Mouse (Mus musculus) stomach, embryonic 14.5 days (tissue): ENCODE data around the gene Vamp3. TPM values are rescaled to one million over a fixed set of nuclear protein-coding genes. Genes with fewer than 3 reads are reported as not detected.

Experiments
- ATAC-seq: fragments of 200-750 bp; cut with Nextera tagmentation; 2 replicates; pipeline ENCODE4 v1.8.0; 2017; ENCODE audit warnings: low read depth, moderate TSS enrichment; ENCODE audit not compliant: insufficient number of reproducible peaks, insufficient read depth, low FRiP score
- H3K27ac ChIP-seq: fragments of 300-500 bp; sonication (generic); 2 replicates; pipeline ENCODE4 v1.5.1; 2014; ENCODE audit warnings: mild to moderate bottlenecking, low read length, moderate library complexity, mixed read lengths
- H3K27me3 ChIP-seq: fragments of 300-500 bp; sonication (generic); 2 replicates; pipeline ENCODE4 v1.6.1; 2014; ENCODE audit warnings: low read length, control low read depth, mixed read lengths; ENCODE audit not compliant: control insufficient read depth, insufficient read depth
- H3K36me3 ChIP-seq: fragments of 300-500 bp; sonication (generic); 2 replicates; pipeline ENCODE4 v1.6.1; 2014; ENCODE audit warnings: mild to moderate bottlenecking, control low read depth, low read length, moderate library complexity, mixed read lengths; ENCODE audit not compliant: control insufficient read depth, insufficient read depth
- H3K4me1 ChIP-seq: fragments of 300-500 bp; sonication (generic); 2 replicates; pipeline ENCODE4 v1.6.1; 2014; ENCODE audit warnings: low read length, control low read depth, mixed read lengths; ENCODE audit not compliant: control insufficient read depth, insufficient read depth
- H3K4me2 ChIP-seq: fragments of 300-500 bp; sonication (generic); replicated peaks from 2 replicates; pipeline ENCODE4 v1.6.1; 2014; ENCODE audit warnings: low read depth, low read length, control low read depth
- H3K4me3 ChIP-seq: fragments of 300-500 bp; sonication (generic); 2 replicates; pipeline ENCODE4 v1.5.1; 2014; ENCODE audit warnings: low read depth, low read length, control low read depth
- H3K9ac ChIP-seq: fragments of 300-500 bp; sonication (generic); replicated peaks from 2 replicates; pipeline ENCODE4 v1.6.1; 2014; ENCODE audit warnings: low read depth, mild to moderate bottlenecking, control low read depth, low read length, moderate library complexity, mixed read lengths
- H3K9me3 ChIP-seq: fragments of 300-500 bp; sonication (generic); 2 replicates; pipeline ENCODE4 v1.6.1; 2016; ENCODE audit warnings: low read depth, low read length, control low read depth; ENCODE audit not compliant: control insufficient read depth
- WGBS: fragments of 180-500 bp; shearing (Covaris S2); extraction: QIAGEN DNeasy Blood & Tissue Kit; methylation state at CpG from one replicate; pipeline ENCODE4 v1.1.7; 2014; 5-methylcytosine and 5-hydroxymethylcytosine counted together
- polyA plus RNA-seq: library from polyadenylated mRNA; unstranded; fragments of >200 nt; fragmentation: Nextera tagmentation; extraction: Ambion mirVana; gene quantifications from 2 replicates; pipeline ENCODE4 v1.2.1, GENCODE M21; 2014

Gene Vamp3
- polyA plus RNA-seq, 1 experiment from 2014 or later = 121 TPM

GRCm38 (mm10) chr4:151068751-151069150 is 11.0 kb upstream of the Vamp3 start:
- 71% methylated on average over 4 of the region's 4 CpGs for WGBS
- H3K9ac ChIP-seq = no peak overlapping the region
- H3K27ac ChIP-seq = no peak overlapping the region
- no peak for ATAC-seq
- H3K9me3 ChIP-seq = no peaks in the 10 kb centered on the region
- no peak overlapping the region for H3K4me3 ChIP-seq
- no peak overlapping the region for H3K4me2 ChIP-seq
- H3K4me1 ChIP-seq = no peaks in the 10 kb centered on the region
- H3K36me3 ChIP-seq = no peaks in the 10 kb centered on the region
- H3K27me3 ChIP-seq = no peaks in the 10 kb centered on the region

- Histone ChIP-seq H3K4me3 (no peak overlapping the region), H3K4me1 (0 out of 2 replicates have a peak, but pooled peaks cover 3% of the 10 kb centered on the region), H3K36me3 (peaks cover 3% of the 10 kb centered on the region; the same call in 1 of the 2 replicates), H3K9me3 (no peaks in the 10 kb centered on the region), H3K27ac (no peak overlapping the region), H3K9ac (no peak overlapping the region), H3K4me2 (no peak overlapping the region), H3K27me3 (no peaks in the 10 kb centered on the region)
- WGBS = 91% methylated on average over 4 of the region's 4 CpGs
- ATAC-seq = no peak
Observed at GRCm38 (mm10) chr4:151059566-151059965, 1.8 kb upstream of the Vamp3 start.

- H3K36me3 ChIP-seq = peaks cover 3% of the 10 kb centered on the region; the same call in 1 of the 2 replicates
- H3K27me3 ChIP-seq = no peaks in the 10 kb centered on the region
- no peak for ATAC-seq
- 79% methylated on average over 4 of the region's 4 CpGs for WGBS
- peak overlapping the region; percentile 89; the same call in 1 of the 2 replicates for H3K4me3 ChIP-seq
- H3K9me3 ChIP-seq = no peaks in the 10 kb centered on the region
- H3K27ac ChIP-seq = no peak overlapping the region; the same call in 1 of the 2 replicates
- H3K4me1 ChIP-seq = 0 out of 2 replicates have a peak, but pooled peaks cover 3% of the 10 kb centered on the region
- H3K4me2 ChIP-seq = peak overlapping the region; percentile 45
- H3K9ac ChIP-seq = 0 out of 2 replicates have a peak overlapping the region, but pooled peaks have one; percentile 25
Observed at GRCm38 (mm10) chr4:151058634-151059033, 871 bp upstream of the Vamp3 start.

- no peak for ATAC-seq
- Histone ChIP-seq H3K27ac (no peak overlapping the region), H3K36me3 (peaks cover 30% of the 10 kb centered on the region), H3K27me3 (no peaks in the 10 kb centered on the region), H3K4me3 (no peak overlapping the region), H3K4me2 (no peak overlapping the region), H3K9ac (no peak overlapping the region), H3K9me3 (no peaks in the 10 kb centered on the region), H3K4me1 (no peaks in the 10 kb centered on the region)
- 87% methylated on average over 1 of the region's 1 CpGs for WGBS
Observed at GRCm38 (mm10) chr4:151051162-151051561, 6.6 kb downstream of the Vamp3 start.

GRCm38 (mm10) chr4:151046524-151046923 is 11.2 kb downstream of the Vamp3 start:
- Histone ChIP-seq H3K27me3 (no peaks in the 10 kb centered on the region), H3K9me3 (no peaks in the 10 kb centered on the region), H3K4me3 (no peak overlapping the region), H3K4me2 (no peak overlapping the region), H3K36me3 (peaks cover 24% of the 10 kb centered on the region), H3K9ac (no peak overlapping the region), H3K4me1 (peaks cover 8% of the 10 kb centered on the region; the same call in 1 of the 2 replicates), H3K27ac (no peak overlapping the region)
- WGBS = 85% methylated on average over 3 of the region's 3 CpGs
- no peak for ATAC-seq

GRCm38 (mm10) chr4:151044944-151045570 is 12.7 kb downstream of the Vamp3 start:
- Histone ChIP-seq H3K9ac (no peak overlapping the region), H3K4me2 (peak overlapping the region; percentile 100), H3K27ac (no peak overlapping the region), H3K9me3 (no peaks in the 10 kb centered on the region), H3K4me3 (peak overlapping the region; percentile 53), H3K27me3 (no peaks in the 10 kb centered on the region), H3K36me3 (peaks cover 19% of the 10 kb centered on the region), H3K4me1 (peaks cover 8% of the 10 kb centered on the region; the same call in 1 of the 2 replicates)
- ATAC-seq = no peak
- 3% methylated on average over 21 of the region's 21 CpGs for WGBS

- ATAC-seq = peak; percentile 98
- peak within 1 kb of the TSS; percentile 53 for H3K4me3 ChIP-seq
- 1% methylated on average over 72 of the region's 79 CpGs for WGBS
- H3K4me2 ChIP-seq = peak within 1 kb of the TSS; percentile 100
- H3K27me3 ChIP-seq = no peaks in the 10 kb centered on the region
- H3K27ac ChIP-seq = peak within 1 kb of the TSS; percentile 36
- H3K4me1 ChIP-seq = peaks cover 8% of the 10 kb centered on the region; the same call in 1 of the 2 replicates
- peaks cover 14% of the 10 kb centered on the region for H3K36me3 ChIP-seq
- no peaks in the 10 kb centered on the region for H3K9me3 ChIP-seq
- peak within 1 kb of the TSS; percentile 53 for H3K9ac ChIP-seq
Observed at GRCm38 (mm10) chr4:151044037-151044943, 13.5 kb downstream of the Vamp3 start, which contains the start of gene Per3. Gene Per3, minus strand, starts transcription at chr4:151044665.

GRCm38 (mm10) chr4:151043281-151043680 is 14.5 kb downstream of the Vamp3 start:
- Histone ChIP-seq H3K9me3 (no peaks in the 10 kb centered on the region), H3K4me1 (peaks cover 8% of the 10 kb centered on the region; the same call in 1 of the 2 replicates), H3K36me3 (peaks cover 3% of the 10 kb centered on the region; the same call in 1 of the 2 replicates), H3K27me3 (no peaks in the 10 kb centered on the region), H3K9ac (no peak overlapping the region), H3K4me3 (peak overlapping the region; percentile 53), H3K27ac (no peak overlapping the region), H3K4me2 (peak overlapping the region; percentile 100)
- WGBS = 33% methylated on average over 5 of the region's 5 CpGs
- no peak for ATAC-seq
